Mouse (Mus musculus): ENCODE results near the gene Fpr2. TPM values are rescaled to one million over a fixed set of nuclear protein-coding genes. Genes with fewer than 3 reads are reported as not detected.

The Fpr2 gene
- total RNA-seq (2023) = not detected

GRCm38 (mm10) chr17:17887774-17888248 is at the start of gene Fpr2, which contains the start of gene Fpr3:
Gene Fpr2 (plus strand): TSS chr17:17887824.
Gene Fpr3 (plus strand): TSS chr17:17887852.

GRCm38 (mm10) chr17:17855064-17855838 is 32.4 kb upstream of the Fpr2 start, which contains the start of gene Has1:
Gene Has1 (minus strand): TSS chr17:17855205.

GRCm38 (mm10) chr17:17883840-17884239 is 3.8 kb upstream of the Fpr2 start, which contains the start of gene Fpr1:
Gene Fpr1 (minus strand): TSS chr17:17883940.

Other genes starting within 250 kb of the Fpr2 start
- gene Vmn2r90, start 184.1 kb upstream of the Fpr2 start, total RNA-seq (2023) = not detected
- gene Spaca6, start 60.7 kb upstream of the Fpr2 start, total RNA-seq (2023) = 3.1 TPM
- not detected for gene Has1, start 32.6 kb upstream of the Fpr2 start, total RNA-seq (2023)
- gene Fpr1, start 3.9 kb upstream of the Fpr2 start, total RNA-seq (2023) = 0.73 TPM
- gene Fpr3, start within 50 bp of the Fpr2 start, total RNA-seq (2023) = not detected
- not detected for gene Fpr-rs4, start 133.9 kb downstream of the Fpr2 start, total RNA-seq (2023)
- not detected for gene Vmn2r124, start 161.6 kb downstream of the Fpr2 start, total RNA-seq (2023)
- gene Vmn2r91, start 197.2 kb downstream of the Fpr2 start, total RNA-seq (2023) = not detected